Mouse (Mus musculus): ENCODE measurements around the gene Mrpl54. TPM values are rescaled to one million over a fixed set of nuclear protein-coding genes. Genes with fewer than 3 reads are reported as not detected.

The Mrpl54 gene
- polyA plus RNA-seq, 1 experiment, result 130 TPM

DNA sequence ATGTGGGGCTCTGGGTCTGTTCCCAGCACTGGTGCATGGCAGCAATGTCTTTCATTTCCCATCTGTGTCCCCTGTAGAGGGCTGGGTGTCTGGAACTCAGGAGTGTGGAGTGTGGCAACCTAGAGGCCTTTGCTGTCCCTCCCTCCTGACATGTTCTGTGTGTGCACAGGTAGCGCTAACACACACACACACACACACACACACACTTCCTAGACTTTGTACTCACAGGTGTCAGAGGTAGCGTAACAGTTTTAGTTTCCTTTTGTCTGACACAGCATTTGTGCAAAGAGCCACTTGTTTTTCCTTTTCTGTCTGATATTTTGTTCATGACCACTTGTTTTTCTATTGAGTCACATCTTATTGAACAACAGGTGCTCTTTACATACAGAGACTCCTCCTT, 18.9 kb downstream of the Mrpl54 start:
- Histone ChIP-seq H3K27me3 (replicated peaks; ENCODE audit: control insufficient read depth, insufficient read depth, low read length) (no peaks in the 10 kb centered on the region), H3K36me3 (ENCODE audit: control insufficient read depth, insufficient read depth, low read length) (no peaks in the 10 kb centered on the region), H3K27ac (ENCODE audit: insufficient read depth, low read depth, low read length) (no peak overlapping the region), H3K4me1 (ENCODE audit: control insufficient read depth, insufficient read depth, low read length) (no peaks in the 10 kb centered on the region), H3K4me3 (ENCODE audit: insufficient read depth, low read depth, low read length) (no peak overlapping the region)
- WGBS, result 89% methylated on average over 2 of the region's 2 CpGs
- no peak for DNase-seq
- TF ChIP-seq POLR2A (IDR thresholded peaks at IDR 0.05; ENCODE audit: low read depth, low read length) (no peak), CTCF (conservative IDR thresholded peaks at IDR 0.05; ENCODE audit: insufficient read depth, insufficient read length, low read depth, low read length) (no peak)

DNA sequence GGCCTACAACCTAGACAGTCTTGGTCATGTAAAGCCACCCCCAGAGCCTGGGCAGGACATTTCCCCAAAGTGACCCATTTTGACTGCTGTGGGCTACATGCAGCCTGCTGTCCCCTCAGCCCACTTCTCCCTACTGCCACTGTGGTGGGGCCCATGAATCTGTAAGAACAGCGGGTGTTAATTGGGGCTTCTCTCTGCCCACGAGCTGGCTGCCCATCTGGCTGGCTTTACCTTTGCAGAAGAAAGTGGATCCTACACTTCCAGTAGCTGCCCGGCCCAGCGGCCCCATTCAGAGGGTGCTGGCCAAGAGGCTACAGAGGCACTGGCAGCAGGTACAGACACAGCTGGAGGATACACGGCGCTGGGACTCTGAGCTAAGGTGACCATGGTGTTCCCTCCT, 21.6 kb downstream of the Mrpl54 start:
- Histone ChIP-seq H3K36me3 (ENCODE audit: control insufficient read depth, insufficient read depth, low read length) (no peaks in the 10 kb centered on the region), H3K27me3 (replicated peaks; ENCODE audit: control insufficient read depth, insufficient read depth, low read length) (no peaks in the 10 kb centered on the region), H3K4me1 (ENCODE audit: control insufficient read depth, insufficient read depth, low read length) (no peaks in the 10 kb centered on the region), H3K4me3 (ENCODE audit: insufficient read depth, low read depth, low read length) (no peak overlapping the region), H3K27ac (ENCODE audit: insufficient read depth, low read depth, low read length) (no peak overlapping the region)
- 94% methylated on average over 6 of the region's 6 CpGs for WGBS
- no peak for TF ChIP-seq POLR2A (IDR thresholded peaks at IDR 0.05; ENCODE audit: low read depth, low read length)
- no peak for DNase-seq

DNA sequence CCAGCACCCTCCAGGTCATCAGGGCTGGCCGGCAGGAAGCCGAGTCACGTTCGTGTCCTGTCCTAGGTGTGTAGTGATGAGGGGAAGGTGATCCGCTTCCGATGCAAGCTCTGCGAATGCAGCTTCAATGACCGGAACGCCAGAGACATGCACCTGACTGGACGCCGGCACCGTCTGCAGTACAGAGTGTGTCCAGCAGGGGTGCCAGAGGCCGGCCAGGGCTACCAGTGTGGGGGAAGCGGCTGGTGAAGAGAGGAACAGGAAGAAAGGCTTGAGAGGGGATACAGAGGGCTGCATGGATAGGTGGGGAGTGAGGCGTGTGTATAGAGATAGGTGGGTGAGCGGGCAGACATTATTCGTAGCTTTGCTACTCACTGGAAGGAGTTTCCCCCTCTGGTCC, 22.1 kb downstream of the Mrpl54 start:
- no peak overlapping the region for H3K4me3 ChIP-seq (ENCODE audit: insufficient read depth, low read depth, low read length)
- no peaks in the 10 kb centered on the region for H3K4me1 ChIP-seq (ENCODE audit: control insufficient read depth, insufficient read depth, low read length)
- peak; percentile 87 for TF ChIP-seq CTCF (conservative IDR thresholded peaks at IDR 0.05; ENCODE audit: insufficient read depth, insufficient read length, low read depth, low read length)
- no peak for TF ChIP-seq POLR2A (IDR thresholded peaks at IDR 0.05; ENCODE audit: low read depth, low read length)
- WGBS, result 8% methylated on average over 17 of the region's 17 CpGs
- no peak overlapping the region for H3K27ac ChIP-seq (ENCODE audit: insufficient read depth, low read depth, low read length)
- H3K27me3 ChIP-seq (replicated peaks; ENCODE audit: control insufficient read depth, insufficient read depth, low read length), result peaks cover 2% of the 10 kb centered on the region
- peak; percentile 78 for DNase-seq
- H3K36me3 ChIP-seq (ENCODE audit: control insufficient read depth, insufficient read depth, low read length), result no peaks in the 10 kb centered on the region

DNA sequence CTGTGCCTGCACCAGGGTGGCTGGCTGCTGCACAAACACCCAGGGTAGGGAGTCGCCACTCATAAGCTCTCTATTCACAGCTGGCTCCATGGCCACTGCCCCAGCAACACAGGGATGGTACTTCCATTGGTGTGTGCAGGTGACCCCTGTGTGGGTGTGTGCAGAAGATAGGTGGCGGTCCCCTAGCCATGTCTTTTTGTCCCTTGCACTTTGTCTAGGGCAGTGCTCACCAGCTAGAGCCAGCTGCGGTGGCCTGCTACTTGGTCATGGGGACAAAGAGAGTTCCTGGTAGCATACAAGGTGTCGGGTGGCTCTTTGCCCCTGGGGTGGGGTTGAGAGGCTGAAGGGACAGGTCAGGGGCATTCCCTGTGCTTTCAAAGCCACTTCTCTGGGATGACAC, 22.6 kb downstream of the Mrpl54 start:
- WGBS, result 71% methylated on average over 4 of the region's 4 CpGs
- no peak for TF ChIP-seq CTCF (conservative IDR thresholded peaks at IDR 0.05; ENCODE audit: insufficient read depth, insufficient read length, low read depth, low read length)
- TF ChIP-seq POLR2A (IDR thresholded peaks at IDR 0.05; ENCODE audit: low read depth, low read length), result no peak
- Histone ChIP-seq H3K4me1 (ENCODE audit: control insufficient read depth, insufficient read depth, low read length) (no peaks in the 10 kb centered on the region), H3K27ac (ENCODE audit: insufficient read depth, low read depth, low read length) (no peak overlapping the region), H3K36me3 (ENCODE audit: control insufficient read depth, insufficient read depth, low read length) (no peaks in the 10 kb centered on the region), H3K4me3 (ENCODE audit: insufficient read depth, low read depth, low read length) (no peak overlapping the region), H3K27me3 (replicated peaks; ENCODE audit: control insufficient read depth, insufficient read depth, low read length) (peaks cover 2% of the 10 kb centered on the region)
- DNase-seq, result no peak

DNA sequence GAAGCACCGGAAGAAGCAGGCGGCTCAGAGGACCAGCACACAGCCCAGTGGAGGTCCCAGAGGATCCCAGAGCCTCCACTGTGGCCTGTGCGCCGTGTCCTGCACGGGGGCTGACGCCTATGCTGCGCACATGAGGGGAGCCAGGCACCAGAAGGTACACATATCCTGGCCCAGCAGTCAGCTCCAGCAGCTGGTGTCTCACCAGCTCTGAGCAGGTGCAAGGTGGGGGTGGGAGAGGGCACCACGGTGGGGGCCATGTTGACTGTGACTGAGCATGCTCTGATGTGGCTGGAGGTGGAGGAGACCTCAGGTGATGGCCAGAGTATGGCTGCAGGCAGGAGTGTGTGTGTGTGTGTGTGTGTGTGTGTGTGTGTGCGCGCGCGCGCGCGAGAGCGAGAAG, 24.7 kb downstream of the Mrpl54 start:
- no peaks in the 10 kb centered on the region for H3K36me3 ChIP-seq (ENCODE audit: control insufficient read depth, insufficient read depth, low read length)
- no peaks in the 10 kb centered on the region for H3K4me1 ChIP-seq (ENCODE audit: control insufficient read depth, insufficient read depth, low read length)
- H3K27me3 ChIP-seq (replicated peaks; ENCODE audit: control insufficient read depth, insufficient read depth, low read length), result peaks cover 2% of the 10 kb centered on the region
- TF ChIP-seq POLR2A (IDR thresholded peaks at IDR 0.05; ENCODE audit: low read depth, low read length), result no peak
- no peak for TF ChIP-seq CTCF (conservative IDR thresholded peaks at IDR 0.05; ENCODE audit: insufficient read depth, insufficient read length, low read depth, low read length)
- H3K4me3 ChIP-seq (ENCODE audit: insufficient read depth, low read depth, low read length), result no peak overlapping the region
- H3K27ac ChIP-seq (ENCODE audit: insufficient read depth, low read depth, low read length), result no peak overlapping the region
- no peak for DNase-seq
- 91% methylated on average over 16 of the region's 16 CpGs for WGBS

DNA sequence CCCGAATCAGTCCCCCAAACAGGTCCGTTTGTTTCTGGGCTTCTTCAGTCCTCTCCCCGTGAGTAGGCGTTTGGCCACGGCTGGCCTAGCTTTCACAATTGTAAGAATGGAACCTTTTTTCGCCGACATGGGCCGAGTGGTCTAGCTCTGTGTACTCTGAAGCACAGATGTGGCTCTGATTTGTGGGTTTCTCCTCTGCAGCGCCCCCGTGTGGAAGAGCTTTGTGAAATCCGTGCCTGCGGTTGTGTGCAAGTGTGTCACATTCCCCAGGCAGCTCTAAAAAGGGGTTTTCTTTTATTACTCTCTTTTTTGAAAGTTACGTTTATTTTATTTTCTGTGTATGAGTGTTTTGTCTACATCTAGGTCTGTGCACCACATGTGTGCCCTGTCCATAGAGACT, 25.9 kb downstream of the Mrpl54 start:
- peaks cover 2% of the 10 kb centered on the region for H3K27me3 ChIP-seq (replicated peaks; ENCODE audit: control insufficient read depth, insufficient read depth, low read length)
- H3K4me3 ChIP-seq (ENCODE audit: insufficient read depth, low read depth, low read length), result no peak overlapping the region
- peak; percentile 33 for DNase-seq
- TF ChIP-seq POLR2A (IDR thresholded peaks at IDR 0.05; ENCODE audit: low read depth, low read length) (no peak), CTCF (conservative IDR thresholded peaks at IDR 0.05; ENCODE audit: insufficient read depth, insufficient read length, low read depth, low read length) (peak; percentile 66)
- H3K27ac ChIP-seq (ENCODE audit: insufficient read depth, low read depth, low read length), result no peak overlapping the region
- H3K4me1 ChIP-seq (ENCODE audit: control insufficient read depth, insufficient read depth, low read length), result no peaks in the 10 kb centered on the region
- WGBS, result 41% methylated on average over 13 of the region's 13 CpGs
- H3K36me3 ChIP-seq (ENCODE audit: control insufficient read depth, insufficient read depth, low read length), result no peaks in the 10 kb centered on the region

DNA sequence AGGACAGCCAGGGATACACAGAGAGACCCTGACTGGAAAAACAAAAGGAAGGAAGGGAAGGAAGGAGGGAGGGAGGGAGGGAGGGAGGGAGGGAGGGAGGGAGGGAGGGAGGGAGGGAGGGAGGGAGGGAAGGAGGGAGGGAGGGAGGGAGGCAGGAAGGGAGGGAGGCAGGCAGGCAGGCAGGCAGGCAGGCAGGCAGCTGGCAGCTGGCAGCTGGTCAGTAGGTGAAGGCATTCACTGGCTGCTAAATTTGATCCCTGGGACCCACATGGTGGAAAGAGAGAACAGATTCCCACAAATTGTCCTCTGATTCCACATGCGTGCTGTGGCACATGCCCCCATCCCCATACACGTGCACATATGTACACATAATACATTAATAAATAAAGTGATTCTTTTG, 28.1 kb downstream of the Mrpl54 start:
- H3K36me3 ChIP-seq (ENCODE audit: control insufficient read depth, insufficient read depth, low read length), result no peaks in the 10 kb centered on the region
- TF ChIP-seq POLR2A (IDR thresholded peaks at IDR 0.05; ENCODE audit: low read depth, low read length) (no peak), CTCF (conservative IDR thresholded peaks at IDR 0.05; ENCODE audit: insufficient read depth, insufficient read length, low read depth, low read length) (no peak)
- H3K27ac ChIP-seq (ENCODE audit: insufficient read depth, low read depth, low read length), result no peak overlapping the region
- WGBS, result 83% methylated on average over 2 of the region's 2 CpGs
- H3K4me1 ChIP-seq (ENCODE audit: control insufficient read depth, insufficient read depth, low read length), result no peaks in the 10 kb centered on the region
- peaks cover 2% of the 10 kb centered on the region for H3K27me3 ChIP-seq (replicated peaks; ENCODE audit: control insufficient read depth, insufficient read depth, low read length)
- DNase-seq, result no peak
- H3K4me3 ChIP-seq (ENCODE audit: insufficient read depth, low read depth, low read length), result no peak overlapping the region

All from kidney, adult 2 months (tissue).